Mouse (Mus musculus): Measurements from ENCODE around the gene Lrrc51.

Gene Lrrc51

DNA sequence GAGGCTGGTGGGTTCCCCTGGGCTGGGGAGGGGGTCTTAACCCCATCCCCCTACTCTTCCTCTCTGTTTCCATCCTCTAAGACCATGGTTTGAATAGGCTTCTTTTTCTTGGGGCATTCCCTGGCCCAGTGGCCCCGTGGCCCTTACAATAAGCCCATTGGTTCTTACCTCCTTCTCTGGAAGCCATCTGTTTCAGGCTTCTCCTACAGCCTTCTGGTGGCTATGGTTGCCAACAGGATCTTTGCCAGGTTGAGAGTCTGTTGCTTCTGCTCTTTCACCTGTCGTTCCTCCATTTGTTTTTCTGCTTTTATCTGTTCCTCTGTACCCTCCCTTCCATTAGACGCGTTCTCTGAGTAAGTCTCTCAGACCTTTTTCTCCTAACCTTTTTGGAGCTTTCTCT lies 3.9 kb upstream of the Lrrc51 start:
- DNase-seq (ENCODE audit: low read depth) = no peak

DNA sequence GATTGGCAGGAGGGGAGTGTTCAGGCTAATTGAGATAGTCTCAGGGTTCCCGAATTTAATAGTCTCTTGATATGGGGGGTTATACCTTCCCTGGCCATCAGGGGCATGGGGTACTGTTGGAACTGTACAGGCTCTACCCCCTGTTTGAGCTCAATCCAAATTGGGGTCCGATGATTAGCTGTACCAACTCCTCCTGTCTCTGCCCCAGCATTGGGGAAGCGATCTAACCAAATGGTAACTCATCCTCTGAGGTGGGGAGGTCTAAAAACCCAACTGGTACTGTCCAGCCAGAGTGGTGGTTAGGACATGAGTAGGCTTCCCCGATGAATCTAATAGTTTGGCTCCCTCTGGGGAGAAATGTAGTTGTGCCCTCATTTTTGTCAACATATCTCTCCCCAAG lies 3.3 kb upstream of the Lrrc51 start:
- no peak for DNase-seq (ENCODE audit: low read depth)

DNA sequence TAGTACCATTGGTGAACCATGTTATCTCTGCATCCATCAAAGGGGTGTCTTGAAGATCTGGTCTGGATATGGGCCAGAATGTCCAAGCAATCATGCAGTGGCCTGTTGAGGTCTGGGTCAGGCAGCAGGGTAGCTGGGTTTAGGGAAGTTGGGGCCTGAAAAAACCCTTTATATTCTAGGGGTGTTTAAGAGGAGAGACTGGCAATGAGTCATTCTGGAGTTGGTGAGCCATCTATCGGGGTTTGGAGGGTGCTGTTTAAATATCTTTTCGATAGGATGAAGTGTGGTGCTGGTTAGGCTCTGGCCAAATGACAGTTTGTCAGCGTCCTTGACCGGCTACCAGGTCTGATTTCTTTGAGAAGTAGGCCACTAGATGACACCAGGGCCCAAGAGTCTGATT lies 2.3 kb upstream of the Lrrc51 start:
- no peak for DNase-seq (ENCODE audit: low read depth)

DNA sequence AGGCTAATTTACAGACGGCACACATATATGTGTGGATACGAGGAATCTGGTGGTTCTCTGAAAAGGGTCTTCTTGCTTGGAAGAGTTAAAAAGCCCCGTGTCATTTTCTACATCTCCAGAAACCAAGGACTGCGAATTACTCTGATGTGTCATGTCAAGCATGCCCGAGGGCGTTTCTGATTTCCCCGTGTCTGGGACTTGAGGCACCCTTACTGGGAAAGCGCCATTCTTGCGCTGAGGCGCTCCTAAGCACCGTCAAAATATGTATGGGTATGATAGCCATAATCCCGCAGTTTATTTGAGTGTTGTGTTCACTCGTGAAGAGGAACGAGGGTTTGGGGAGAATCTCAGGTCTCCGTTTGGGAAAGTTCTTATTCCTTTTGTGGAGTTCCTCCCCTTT lies 395 bp downstream of the Lrrc51 start:
- DNase-seq (ENCODE audit: low read depth) = no peak

DNA sequence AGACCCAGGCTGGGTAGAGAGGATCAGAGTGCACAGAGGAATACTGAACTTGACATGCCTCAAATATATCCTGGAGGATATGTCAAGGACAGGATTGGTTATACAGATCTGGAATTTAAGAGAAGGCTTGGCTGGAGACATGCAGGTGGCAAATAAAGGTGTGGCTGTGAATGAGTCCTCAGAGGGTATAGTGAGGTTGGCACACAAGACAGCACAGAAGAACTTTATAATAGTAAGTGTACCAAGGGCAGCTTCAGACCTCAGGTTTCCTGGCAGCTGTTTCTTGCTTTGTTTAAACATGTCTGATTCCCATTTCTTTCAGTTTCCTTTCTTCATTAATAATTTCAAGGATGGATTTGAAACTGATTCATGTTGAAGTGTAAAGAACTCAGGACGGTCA lies 1.1 kb downstream of the Lrrc51 start:
- no peak for DNase-seq (ENCODE audit: low read depth)

DNA sequence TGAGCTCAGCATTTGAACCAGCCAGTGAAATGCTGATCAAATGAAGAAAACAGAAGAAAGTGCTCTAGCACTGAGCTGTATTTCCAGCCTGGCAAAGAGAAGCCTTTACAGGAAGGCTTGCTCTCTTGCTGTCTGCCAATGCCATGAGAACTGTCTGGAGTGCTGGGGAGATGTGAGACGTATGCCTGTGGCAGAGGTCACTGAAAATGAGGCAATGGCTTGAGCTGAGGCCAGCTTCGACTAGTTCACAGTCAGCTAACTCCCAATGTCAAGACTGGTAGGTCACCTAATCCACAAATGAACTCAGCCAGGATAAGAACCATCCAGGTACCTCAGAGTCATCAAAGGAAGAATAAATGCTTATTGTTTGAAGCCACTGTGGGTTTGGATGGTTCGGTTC lies 5.6 kb downstream of the Lrrc51 start:
- DNase-seq (ENCODE audit: low read depth) = no peak

DNA sequence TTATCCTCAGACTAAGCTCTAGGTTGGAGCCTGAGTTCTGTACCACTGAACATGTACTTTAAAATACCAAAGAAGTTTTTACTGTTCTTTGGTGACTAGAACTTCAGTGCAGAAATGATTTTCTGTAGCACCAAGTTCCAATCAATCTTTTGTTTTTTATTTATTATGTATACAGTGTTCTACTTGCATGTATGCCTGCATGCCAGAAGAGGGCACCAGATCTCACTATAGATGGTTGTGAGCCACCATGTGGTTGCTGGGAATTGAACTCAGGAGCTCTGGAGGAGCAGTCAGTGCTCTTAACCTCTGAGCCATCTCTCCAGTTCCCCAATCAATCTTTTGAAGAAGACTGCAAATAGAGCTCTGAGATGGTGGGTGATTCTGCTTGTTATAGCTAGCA lies 7.8 kb downstream of the Lrrc51 start:
- peak; percentile 14 for DNase-seq (ENCODE audit: low read depth)

DNA sequence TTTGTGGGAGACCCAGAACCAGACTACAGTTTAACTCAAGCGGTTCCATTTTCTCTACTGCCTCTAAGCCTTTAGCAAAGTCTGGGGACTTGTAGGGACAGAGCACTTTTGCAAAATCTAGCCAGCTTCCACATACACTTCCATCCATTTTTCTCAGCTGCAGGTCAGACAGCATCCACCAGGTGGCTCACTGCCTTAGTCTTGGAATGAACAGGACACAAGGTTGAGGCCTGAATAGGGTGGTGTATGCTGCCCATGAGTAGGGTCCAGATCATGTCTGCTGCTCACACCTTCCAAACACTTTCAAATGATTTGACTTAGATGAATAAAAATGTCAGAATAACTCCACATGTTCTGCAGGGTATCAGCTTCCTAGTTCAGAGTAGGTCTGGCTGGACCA lies 15.6 kb downstream of the Lrrc51 start:
- DNase-seq (ENCODE audit: low read depth) = peak; percentile 80

DNA sequence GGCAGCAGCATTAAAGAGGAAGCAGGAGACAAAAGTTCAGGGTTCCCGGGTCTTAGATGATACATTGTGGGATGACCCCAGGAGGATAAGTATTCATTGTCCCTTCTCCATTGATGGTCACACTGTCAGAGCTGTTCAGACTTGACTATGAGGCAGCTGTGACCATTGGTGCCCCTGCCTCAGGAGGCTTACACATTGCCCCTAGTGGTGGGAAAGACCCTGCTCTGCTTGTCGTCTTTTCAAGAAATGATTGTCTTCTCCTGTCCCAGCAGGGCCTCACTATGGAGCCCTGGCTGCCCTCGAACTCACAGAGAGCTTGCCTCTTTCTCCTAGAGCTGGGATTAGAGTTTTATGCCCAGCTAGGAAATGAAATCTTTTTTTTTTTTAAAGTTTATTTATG lies 21.7 kb downstream of the Lrrc51 start:
- DNase-seq (ENCODE audit: low read depth) = peak; percentile 33

DNA sequence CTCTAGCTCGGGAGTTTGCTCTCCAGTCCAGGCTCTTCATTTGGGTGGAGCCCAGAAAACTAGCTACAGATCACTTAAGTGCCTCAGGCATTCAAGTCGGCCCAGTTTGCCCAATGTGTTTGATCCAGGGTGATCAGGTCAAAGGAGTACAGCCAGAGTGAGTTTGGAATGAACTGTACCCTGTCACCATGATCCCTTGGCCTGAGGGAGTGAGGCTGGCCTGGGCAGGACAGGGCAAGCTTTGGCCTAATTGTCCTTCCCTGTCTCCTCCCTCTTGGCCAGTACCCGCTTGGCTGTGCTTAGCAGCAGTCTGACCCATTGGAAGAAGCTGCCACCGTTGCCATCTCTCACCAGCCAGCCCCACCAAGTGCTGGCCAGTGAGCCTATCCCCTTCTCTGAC lies 23.6 kb downstream of the Lrrc51 start:
- no peak for DNase-seq (ENCODE audit: low read depth)

DNA sequence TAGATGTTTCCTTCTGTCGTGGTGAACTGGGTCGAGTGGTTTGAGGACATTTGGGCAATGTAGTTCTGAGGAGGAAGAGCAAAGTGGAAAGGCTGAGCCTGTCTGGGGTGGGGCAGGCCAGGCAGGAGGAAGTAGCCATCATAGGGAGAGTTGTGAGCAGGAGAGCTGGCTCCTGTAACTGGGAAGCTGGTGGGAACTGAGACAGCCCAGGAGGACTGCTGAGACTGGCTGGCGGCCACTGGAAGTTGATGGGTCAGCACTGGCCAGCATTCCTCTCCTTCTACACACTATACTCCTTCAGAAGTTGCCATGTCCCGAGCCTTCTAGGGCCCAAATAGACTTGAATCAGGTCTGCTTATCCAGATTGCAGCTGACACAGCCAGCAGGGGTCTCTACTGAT lies 25.3 kb downstream of the Lrrc51 start:
- DNase-seq (ENCODE audit: low read depth) = no peak

DNA sequence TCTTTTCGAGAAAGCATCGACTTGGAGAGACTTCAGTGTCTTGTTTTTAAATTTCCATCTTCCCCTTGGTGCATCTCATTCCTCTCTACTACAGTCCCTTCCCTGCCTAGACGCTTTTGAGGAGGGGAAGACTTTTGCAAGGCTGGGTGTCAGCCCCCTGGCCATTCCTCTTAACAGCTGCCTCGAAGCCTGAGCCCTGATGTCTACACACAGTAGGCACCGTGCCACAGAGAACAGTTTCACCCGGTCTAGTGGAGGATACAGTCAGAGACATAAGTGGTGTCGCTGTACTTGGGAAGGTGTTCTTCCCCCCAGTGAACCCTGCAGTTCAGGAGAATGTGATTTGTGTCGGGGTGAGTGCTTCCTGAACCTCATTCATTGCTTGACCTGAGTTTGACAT lies 27.0 kb downstream of the Lrrc51 start:
- DNase-seq (ENCODE audit: low read depth) = peak; percentile 42

DNA sequence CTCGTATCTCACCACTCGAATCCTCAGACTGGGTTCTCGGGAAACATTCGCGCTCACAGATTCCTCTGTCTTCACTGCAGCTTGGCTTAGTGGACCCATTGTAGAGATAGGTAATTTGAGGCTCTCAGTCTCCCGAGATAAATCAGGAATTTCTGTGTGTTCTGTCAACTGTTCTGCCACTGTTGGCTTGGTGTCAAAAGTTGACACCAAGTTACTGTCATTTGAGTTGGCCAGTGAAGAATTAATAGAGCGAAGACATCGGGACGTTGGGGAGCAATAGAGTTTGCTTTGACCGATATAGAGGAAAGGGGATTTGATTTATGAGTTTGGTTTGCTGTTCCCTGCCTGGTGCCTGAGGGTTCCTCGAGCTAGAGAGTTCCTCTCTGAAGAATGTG lies 27.4 kb downstream of the Lrrc51 start, which contains the start of gene Tomt:
TSS of gene Tomt (minus strand) at position 73 of the 395 bp plus-strand sequence.
- no peak for DNase-seq (ENCODE audit: low read depth)

DNA sequence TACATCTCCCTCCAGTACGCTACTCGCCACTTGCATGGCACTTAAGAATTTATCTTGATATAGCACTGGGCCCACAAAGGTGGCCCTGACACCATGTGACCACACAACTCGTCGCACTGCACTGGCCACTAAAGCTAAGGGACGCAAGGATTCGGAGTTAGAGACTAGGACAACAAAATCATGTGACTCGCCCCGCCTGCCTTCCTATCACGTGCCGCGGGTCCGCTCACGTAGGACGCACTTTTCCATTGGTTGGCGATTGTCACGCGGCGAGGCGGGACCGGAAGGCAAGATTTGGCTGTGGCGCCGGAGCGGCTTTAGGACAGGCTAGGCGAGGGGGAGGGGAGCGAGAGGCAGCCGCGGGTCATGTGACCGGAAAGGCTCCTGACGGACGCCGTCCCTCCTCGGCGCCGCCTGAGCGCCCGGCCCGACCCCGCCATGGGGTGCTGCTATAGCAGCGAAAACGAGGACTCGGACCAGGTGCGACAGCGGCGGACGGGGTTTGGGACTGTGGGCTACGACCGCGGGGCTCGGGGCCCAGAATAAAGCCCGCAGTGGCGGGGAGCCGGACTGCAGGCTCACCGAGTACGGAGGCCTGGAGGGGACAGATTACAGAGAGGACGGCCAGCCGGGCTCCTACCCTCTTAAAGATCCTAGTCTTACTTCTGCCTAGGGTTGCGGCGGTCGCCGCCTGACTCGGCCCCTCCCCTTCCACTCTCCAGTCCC lies 28.0 kb downstream of the Lrrc51 start, which contains the start of gene Lamtor1:
TSS of gene Lamtor1 (plus strand) at position 344 of the 726 bp plus-strand sequence.
- peak; percentile 99 for DNase-seq (ENCODE audit: low read depth)

DNA sequence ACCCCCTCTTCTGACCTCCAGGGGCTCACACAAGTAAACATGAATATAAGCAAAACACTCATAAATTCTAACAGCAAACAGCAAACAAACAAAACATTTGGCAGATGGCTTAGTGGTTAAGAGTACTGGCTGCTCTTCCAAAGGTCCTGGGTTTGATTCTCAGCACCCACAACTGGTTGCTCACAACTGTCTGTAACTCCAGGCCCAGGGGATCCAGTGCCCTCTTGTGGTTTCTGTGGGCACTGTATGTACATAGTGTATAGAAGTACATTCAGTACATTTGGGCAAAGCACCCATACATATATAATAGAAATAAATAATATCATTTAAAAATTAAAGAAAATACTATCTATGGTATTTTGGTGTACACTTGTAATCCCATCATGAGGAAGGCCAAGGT lies 30.8 kb downstream of the Lrrc51 start:
- peak; percentile 29 for DNase-seq (ENCODE audit: low read depth)

DNA sequence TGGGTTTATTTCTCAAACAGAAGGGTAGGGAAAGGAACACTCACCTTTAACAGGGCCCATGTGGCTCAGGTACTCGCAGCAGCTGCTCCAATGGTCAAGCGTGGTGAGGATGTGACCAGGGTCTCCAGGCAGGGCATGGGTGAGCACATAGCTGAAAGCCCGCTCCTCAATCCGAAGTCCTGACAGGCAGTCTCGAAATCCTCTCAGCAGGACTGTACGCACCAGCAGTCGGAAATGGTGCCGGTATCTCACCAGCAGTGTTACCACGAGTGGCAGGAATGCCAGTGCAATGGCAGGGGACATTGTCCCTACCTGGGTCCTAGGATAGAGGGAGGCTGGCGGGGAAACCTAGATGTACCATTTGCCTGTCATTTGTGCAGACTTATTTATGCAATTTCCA lies 31.7 kb downstream of the Lrrc51 start:
- DNase-seq (ENCODE audit: low read depth) = no peak

DNA sequence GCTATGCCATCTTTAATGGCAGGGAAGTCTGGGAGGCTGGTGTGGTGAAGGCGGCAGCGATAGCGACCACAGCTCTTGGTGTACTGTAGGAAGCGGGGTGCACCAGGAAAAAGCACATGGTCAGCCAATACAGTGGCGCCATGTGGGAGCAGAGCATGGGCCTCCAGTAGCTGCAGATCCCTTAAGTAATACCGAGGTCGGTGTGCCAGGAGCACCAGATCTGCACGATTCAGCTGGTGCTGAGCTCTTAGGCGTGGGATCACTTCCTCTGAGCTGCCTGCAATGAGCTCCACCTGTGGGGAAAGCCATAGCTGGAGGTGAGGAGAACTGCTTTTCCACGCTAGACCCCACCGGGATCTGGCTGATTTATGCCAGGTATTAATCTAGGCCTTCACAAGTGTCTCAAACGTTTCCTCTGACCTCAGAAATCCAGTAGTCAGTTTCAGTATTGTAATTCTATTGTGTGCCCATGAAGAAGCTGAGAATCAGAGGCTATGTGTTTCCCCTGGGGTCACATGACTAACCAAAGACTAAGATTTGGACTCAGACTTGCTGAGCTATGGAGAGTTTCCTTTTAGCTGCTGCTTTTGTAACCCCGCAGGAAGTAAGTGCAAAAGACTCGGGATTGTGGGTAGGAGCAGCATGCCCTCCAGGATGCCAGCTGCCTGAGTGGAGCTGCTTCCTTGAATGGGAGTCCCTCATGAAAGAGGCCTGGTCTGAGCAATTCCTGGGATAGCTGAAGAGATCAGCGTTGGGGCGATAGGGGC lies 33.2 kb downstream of the Lrrc51 start:
- DNase-seq (ENCODE audit: low read depth) = no peak

DNA sequence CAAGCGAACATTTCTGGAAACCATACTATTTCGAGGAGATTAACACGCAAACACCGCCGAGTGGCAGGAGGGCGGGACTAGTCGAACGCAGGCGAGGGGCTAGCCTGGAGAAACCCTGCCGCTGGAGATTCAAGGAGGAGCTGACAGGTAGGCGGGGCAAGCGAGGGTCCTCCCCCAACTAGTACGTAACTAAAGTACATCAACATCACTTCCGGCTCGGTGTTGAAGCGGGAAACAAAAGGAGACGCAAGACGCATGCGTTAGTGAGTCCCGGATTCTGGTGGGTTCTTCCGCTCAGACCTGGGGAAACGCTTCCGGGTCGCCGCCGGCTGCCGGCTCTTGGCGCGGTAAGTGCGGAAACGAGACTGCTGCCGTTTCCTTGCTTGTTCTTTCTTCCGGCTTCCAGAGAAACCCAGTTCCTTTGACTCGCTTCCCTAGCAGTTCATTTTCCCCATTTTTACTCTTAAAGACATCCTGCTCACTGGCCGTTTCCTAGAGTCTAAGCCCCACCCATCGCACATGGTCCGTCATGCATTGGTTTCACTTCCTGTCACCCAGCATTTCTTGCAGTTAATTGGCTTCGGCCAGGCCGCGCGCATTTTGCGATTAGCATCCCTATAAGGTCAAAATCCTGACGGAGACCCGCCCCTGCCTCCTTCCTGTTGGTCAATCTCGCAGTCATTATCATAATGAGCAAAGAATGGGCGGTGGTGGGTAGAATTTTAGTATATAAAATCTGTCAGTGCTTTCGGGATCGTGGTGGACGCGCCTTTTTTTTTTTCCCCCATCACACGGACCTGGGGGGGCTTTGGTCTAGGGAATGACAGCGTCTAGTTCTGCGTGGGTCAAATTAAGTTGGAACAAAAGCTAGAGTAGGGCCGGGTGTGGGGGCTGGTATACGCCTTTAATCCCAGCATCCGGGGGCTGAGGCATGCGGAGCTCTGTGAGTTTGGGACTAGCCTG lies 37.3 kb downstream of the Lrrc51 start:
- peak; percentile 99 for DNase-seq (ENCODE audit: low read depth)

DNA sequence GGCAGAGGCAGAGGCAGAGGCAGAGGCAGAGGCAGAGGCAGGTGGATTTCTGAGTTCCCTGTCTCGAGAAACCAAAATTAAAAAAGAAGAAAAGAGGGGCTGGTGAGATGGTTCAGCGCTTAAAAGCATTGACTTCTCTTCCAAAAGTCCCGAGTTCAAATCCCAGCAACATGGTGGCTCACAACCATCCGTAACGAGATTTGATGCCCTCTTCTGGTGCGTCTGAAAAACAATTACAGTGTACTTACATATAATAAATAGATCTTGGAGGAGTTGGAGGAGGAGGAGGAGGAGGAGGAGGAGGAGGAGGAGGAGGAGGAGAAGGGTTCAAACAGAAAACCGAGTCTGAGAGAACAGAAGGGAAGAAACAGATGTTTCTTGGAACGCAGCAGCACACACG lies 38.0 kb downstream of the Lrrc51 start:
- no peak for DNase-seq (ENCODE audit: low read depth)

DNA sequence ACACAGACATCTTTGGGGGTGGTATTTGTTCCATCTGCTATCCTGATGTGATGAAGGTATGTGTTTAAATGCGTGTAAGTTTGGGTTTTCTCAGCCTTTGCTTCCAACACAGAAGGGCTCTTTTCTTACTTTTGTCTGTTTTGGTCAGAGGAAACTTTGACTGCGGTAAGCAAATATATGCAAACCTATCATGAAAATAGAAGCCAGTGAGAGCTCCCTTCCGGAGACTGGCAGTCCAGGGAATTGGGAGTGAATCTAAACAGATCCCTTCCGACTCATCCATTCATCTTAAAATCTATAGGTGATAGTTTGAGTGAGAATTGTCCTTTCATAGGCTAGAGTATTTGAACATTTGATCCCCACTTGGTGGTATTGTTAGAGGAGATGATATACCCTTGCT lies 45.2 kb downstream of the Lrrc51 start:
- DNase-seq (ENCODE audit: low read depth) = no peak

DNA sequence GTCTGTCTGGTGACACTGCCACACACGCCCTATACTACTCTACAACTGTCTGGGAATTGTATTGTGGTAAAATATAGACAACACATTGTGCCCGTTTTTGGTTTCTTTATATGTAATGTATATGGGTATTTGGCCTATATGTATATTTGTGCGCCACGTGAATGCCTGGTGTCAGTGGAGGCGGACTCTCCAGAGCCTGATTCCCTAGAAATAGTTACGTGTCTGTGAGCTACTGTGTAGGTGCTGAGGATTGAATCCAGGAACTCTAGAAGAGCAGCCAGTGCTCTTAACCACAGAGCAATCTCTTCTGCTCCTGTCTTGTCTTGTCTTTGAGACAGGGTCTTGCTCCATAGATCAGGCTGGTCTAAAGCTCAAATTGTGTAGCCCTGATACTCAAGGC lies 47.4 kb downstream of the Lrrc51 start:
- DNase-seq (ENCODE audit: low read depth) = no peak

DNA sequence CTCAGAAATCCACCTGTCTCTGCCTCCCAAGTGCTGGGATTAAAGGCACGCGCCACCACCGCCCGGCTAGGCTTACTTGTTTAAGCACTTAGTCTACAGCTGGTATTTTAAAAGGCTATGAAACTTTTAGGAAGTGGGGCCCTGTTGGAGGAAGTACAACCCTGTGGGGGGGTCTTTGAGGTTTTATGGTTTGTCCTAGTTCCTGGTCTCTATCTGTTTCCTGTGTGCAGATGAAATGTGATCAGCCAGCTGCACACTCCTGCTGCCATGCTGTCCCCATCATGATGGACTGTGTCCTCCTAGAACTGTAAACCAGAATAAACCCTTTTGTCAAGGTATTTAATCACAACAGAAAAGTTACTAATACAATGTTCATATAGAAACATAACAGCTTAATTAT lies 49.5 kb downstream of the Lrrc51 start:
- DNase-seq (ENCODE audit: low read depth) = no peak
